Mouse (Mus musculus) heart, postnatal 0 days (tissue): ENCODE data around the gene Lcorl.

Source experiments
- CTCF ChIP-seq: IDR thresholded peaks from 2 replicates; pipeline ENCODE4 v1.5.1; 2016; ENCODE audit warnings: antibody characterized with exemption, control low read depth, low read depth
- EP300 ChIP-seq: IDR thresholded peaks from 2 replicates; pipeline ENCODE4 v1.6.1; 2016; ENCODE audit warnings: antibody characterized with exemption, low read depth

DNA sequence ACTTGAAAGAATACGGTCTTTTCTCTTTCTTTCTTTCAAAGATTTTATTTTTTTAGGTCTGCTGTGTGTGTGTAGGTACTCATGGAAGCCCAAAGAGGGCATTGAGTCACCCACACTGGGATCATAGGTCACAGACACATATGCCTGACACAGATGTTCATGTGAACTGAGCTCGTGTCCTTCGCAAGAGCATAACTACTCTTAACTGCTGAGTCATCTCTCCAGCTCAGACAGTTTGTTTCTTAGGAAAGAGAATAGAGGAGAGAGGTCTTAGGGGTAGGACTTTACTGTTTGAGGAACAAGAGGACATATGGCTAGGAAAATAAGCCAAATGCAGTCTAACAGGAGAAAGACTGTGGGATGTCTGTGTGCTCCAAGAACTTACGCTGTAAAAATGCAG is 168.3 kb downstream of the Lcorl start:
- TF ChIP-seq CTCF (no peak), EP300 (no peak)
